Mouse (Mus musculus) regulatory T cell (primary cell): Measurements from ENCODE around the gene Fnip2.

Source experiments
- in situ Hi-C: fragments of 300-600 bp; cut with MboI, MseI; formaldehyde crosslinking; loops from one replicate; pipeline ENCODE4 v1.15.1; 2025; ENCODE audit warnings: high pct_unique_total_duplicates

Gene Fnip2

GRCm38 (mm10) chr3:79566716-79567691, 592 bp downstream of the Fnip2 start:
- in situ Hi-C loops: loop anchor here (10.0 kb wide), 1 partner anchor 222 kb away; no protein-coding TSS in a partner anchor

- in situ Hi-C loops: loop anchor here (10.0 kb wide), 1 partner anchor 220 kb away; no protein-coding TSS in a partner anchor
These were observed 2.6 kb downstream of the Fnip2 start for GRCm38 (mm10) chr3:79564875-79565606.

DNA sequence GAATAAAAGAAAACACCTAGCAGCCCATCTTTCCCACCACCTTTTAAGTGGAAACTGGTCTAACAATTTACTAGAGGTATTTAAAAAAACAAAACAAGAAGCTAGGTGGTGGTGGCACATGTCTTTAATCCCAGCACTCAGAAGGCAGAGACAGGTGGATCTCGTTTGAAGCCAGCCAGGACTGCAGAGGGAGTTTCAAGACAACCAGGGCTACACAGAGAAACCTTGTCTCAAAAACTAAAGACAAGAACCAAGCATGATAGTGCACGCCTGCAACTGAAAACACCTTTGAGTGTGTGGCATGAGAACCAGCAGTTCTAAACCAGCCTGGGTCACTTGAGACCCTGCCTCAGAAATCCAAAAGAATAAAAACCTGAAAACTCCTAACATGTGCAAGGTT, 4.1 kb downstream of the Fnip2 start:
- in situ Hi-C loops: loop anchor here (10.0 kb wide), 1 partner anchor 219 kb away; no protein-coding TSS in a partner anchor

GRCm38 (mm10) chr3:79561784-79562715, 5.5 kb downstream of the Fnip2 start:
- in situ Hi-C loops: loop anchor here (10.0 kb wide), 1 partner anchor 217 kb away; no protein-coding TSS in a partner anchor

DNA sequence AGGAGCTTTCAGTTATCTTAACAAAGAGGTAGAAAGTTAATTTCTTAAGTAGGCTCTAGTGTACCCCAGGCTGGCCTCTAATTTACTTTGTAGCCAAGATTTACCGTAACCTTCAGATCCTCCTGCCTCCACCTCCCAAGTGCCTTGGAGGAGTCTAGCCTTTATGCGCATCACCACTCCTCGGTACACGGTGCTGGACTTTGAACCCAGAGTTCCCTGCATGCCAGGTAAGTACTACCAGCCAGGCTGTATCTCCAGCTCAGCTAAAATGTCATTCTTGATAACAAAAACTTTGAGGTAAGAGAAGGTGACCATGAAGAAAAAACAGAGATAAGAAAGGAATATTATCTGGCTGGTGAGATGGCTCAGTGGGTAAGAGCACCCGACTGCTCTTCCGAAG, 7.0 kb downstream of the Fnip2 start:
- in situ Hi-C loops: loop anchor here (10.0 kb wide), 1 partner anchor 216 kb away; no protein-coding TSS in a partner anchor

DNA sequence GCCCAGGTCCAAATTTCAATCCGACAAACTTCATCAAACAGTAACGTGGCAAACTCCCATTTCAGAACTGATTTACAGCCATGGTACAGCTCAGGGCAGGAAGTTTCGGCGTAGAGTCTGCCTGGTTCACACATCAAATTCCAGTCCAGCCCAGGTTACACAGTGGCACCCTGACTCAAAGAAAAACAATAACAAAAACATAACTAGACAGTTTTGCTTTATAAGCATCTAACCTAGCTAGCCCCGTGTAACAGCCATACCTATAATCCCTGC, 7.9 kb downstream of the Fnip2 start:
- in situ Hi-C loops: loop anchor here (10.0 kb wide), 1 partner anchor 215 kb away; no protein-coding TSS in a partner anchor

DNA sequence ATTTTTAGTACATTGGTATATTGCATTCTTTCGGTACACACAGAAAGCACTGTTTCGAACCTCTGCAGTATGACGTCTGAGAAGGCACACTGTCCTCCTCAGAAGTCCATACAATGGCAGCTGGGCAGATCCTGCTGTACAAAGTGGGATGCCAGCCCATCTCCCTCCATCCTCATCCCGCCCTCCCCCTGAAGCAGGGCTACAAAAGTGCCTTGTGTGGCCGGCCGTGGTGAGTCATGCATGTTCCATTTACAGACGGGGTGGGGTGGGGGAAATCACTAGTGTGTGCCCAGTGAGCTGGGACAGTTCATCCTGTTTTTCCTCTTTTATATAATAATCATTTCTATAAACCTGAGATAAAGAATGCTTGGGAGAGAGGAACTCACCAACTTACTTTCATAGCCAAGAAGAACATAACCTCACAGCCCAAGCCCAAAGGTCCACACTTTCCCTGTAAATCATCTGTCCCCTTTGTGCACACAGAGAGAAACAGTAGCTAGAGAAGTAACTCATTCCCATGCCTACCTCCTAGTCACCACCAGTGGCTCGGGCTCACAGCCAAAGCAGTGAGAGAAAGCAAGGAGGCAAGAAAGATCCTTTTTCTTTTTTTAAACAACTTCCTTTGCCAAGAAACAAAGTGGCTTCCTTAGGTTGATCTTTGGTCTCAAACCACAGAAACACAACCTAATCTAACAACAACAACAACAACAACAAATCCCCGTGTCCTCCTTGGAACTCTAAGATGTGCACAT, 8.4 kb downstream of the Fnip2 start:
- in situ Hi-C loops: no loop called here

- in situ Hi-C loops: no loop called here
These were observed 12.5 kb downstream of the Fnip2 start for GRCm38 (mm10) chr3:79555061-79555460.

DNA sequence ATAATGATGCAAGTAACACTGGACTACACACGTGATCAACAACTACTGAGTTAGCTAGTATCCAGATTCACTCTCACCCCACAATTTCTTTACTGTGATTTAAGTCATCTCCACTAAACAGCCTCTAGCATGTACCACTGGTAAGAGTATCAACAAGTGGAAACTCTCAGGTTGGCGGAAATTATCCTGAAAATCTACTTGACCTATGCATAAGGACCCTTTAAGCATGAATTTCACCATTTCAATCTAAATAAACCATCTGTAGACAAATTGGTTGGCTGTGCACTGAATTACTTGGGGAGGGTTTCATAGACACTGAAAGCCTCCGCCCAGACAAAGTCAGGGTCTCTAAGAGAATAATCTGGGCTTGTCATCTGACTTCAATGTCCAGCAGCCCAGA, 13.8 kb downstream of the Fnip2 start:
- in situ Hi-C loops: no loop called here

DNA sequence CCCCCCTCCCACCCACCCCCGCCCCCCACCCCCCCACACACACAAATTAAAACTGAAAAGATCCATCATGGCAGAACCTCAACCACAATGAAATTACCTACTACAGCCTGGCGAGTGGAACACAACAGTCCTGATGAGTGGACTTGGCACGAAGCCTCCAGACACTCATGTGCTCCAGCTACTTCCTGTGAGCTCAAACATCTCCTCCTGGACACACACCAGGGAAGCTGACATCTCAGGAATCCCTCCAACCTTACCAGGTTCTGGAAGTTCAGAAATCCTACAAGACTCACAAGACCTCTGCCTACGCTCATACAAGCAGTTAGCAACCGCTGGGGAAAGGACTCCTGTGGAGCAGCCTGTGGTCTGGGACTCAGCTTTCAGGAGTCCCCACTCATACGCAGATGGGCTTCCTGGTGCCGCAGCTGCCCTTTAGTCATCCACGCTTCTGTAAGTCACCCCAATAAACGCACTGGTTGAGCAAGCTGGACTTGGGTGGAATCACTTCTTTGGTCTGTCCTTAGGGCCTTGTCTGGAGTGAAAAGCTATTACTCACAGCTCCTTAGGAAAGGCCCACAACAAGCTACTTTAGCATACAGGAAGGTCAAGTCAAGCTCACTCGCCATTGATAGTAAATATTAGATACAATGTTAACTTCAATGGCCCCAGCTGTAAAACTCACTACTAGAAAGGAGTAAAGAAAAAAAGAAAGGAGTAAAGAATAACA, 15.6 kb downstream of the Fnip2 start:
- in situ Hi-C loops: no loop called here

- in situ Hi-C loops: no loop called here
These were observed 17.7 kb downstream of the Fnip2 start for GRCm38 (mm10) chr3:79549751-79550393.

DNA sequence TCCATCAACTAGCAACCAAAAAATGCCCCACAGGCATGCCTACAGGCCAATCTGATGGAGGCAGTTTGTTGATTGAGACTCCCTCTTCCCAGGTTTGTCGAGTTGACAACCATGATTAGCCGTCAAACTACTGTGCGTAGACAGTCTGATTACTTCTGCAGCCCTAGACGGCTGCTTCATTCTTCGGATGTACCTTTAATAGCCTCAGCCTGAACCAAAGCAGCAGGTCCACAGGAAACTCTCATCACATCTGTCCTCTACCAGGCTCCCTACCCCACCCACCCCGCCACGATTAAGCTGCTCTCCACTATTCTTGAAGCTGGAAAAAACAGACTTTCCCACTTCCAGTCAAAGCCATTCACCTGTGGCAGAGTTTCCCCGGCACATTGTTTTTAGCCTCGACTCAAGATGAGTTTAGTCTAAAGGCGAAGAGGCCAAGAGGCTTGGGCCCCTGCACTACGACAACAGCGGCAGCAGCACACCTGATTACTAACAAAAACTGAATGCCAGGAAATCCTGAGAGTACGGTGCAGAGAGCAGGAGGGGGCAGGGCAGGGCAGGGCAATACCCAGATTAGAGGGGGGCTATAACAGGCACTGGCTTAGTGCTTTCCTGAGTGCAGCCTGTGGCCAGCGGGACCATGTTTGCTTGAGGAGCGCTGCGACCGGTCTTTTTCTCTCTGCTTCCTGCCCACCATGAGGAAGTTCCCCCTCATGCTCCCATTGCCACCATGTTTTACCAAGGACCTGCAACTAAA, 18.7 kb downstream of the Fnip2 start:
- in situ Hi-C loops: no loop called here

GRCm38 (mm10) chr3:79542585-79542984, 25.0 kb downstream of the Fnip2 start:
- in situ Hi-C loops: no loop called here

- in situ Hi-C loops: no loop called here
These were observed 27.9 kb downstream of the Fnip2 start for GRCm38 (mm10) chr3:79539656-79540055.

DNA sequence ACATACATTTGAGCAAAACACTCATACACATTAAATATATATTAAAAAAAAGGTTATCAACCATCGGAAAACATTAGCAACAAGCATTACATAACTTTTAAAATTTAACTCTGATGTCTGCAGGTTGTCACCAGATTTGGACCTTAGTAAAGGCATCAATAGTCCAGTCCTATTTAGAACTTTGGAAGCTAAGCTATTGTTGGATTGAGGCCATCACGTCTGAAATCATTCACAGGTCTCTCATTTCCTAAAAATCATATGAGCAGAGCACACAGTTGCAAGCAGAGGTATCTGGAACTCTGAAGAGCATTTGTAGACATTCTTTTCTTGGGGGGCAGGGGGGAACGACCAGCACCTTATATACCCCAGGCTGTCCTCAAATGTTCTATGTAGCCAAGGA, 28.5 kb downstream of the Fnip2 start:
- in situ Hi-C loops: no loop called here

- in situ Hi-C loops: no loop called here
These were observed 29.3 kb downstream of the Fnip2 start for GRCm38 (mm10) chr3:79538342-79538741.

DNA sequence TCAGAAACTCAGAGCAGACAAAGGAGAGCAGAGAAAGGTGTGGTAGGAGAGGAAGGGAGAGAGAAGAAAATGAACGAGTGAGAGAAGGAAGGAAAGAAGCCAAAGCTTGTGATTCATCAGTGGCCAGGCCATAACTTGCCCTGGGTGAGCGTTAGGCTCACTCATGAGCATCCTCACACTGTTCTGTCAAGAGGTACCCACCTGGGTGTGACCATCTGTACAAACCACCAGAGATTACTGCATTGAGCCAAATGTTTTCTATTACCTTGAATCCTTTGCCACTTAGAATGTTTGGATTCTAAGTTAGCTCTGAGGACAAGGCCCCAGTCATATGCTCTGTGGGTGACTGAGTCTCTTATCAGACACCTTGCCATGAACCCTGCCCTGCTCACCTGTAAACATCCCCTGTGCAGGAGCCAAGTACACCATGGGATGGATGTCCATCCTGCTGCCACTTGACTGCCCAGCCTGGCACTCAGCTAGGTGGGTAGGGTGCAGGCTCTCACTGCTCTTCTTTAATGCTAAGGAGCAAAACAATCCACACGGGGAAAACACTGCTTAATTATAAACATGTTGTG, 29.9 kb downstream of the Fnip2 start:
- in situ Hi-C loops: no loop called here

DNA sequence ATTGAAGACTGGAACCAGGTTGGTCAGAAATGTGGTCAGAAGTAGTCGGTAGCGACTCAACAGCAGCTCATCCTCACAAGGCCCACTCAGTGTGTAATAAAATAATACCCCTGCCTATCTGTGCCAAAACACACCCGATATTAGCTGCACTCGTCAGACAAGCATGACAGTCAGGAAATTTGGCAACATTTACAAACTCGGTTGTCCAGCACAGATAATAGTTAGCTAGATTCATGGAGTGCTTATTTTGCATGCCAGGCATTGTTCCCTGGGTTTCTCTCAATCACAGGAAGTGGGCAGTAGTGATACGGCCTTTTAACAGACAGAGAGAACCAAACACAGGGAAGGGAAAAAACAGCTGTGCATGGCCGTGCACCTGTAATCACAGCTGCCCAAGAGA, 30.6 kb downstream of the Fnip2 start:
- in situ Hi-C loops: no loop called here
